Mouse (Mus musculus): Measurements from ENCODE around the gene Cdk5rap2. TPM values are rescaled to one million over a fixed set of nuclear protein-coding genes. Genes with fewer than 3 reads are reported as not detected.
A peak's percentile ranks its signal among the peaks of the same experiment; 100 is the strongest.

The Cdk5rap2 gene
- polyA plus RNA-seq, 1 experiment from 2014 or later, result 25.7 TPM

DNA sequence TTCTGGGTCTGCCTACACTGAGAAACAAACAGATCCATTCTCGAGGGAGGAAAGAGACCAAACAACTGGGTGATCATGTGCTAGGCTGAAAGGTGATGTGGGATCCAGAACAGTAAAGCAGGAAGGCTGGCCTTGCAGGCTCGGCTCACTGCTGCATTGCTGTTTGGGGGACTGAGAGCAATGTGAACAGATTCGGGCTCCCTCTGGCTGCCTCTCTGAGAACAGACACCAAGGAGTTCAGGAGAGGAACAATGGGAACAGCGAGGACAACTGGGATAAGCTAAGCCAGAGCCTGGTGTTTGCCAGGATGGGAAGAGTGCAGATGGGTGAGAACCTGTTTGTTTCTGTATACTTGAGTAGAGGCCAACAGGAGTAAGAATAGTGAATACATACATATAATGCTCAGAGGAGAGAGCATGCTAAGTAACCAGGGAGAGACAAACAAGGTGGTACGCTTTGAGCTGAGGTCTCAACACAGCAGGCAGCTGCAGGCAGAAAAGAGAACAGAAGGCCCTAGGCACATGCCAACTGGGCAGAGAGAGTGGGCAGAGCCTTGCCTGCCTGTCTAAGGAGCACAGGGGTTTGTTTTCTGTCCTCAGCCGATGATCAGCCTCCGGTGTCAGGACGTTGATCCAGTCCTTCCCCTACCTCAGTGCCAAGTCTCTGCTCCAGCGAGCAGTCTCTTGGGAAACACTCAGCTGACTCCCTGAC is 8.0 kb downstream of the Cdk5rap2 start:
- Histone ChIP-seq H3K27me3 (ENCODE audit: control insufficient read depth, insufficient read depth, low read length) (no peaks in the 10 kb centered on the region), H3K36me3 (ENCODE audit: control insufficient read depth, insufficient read depth, low read length) (peaks cover 25% of the 10 kb centered on the region; the same call in 1 of the 2 replicates), H3K4me2 (replicated peaks; ENCODE audit: low read depth, low read length) (no peak overlapping the region), H3K4me1 (ENCODE audit: control insufficient read depth, insufficient read depth, low read length) (no peaks in the 10 kb centered on the region), H3K27ac (ENCODE audit: low read length) (no peak overlapping the region), H3K9ac (replicated peaks; ENCODE audit: low read depth, low read length) (no peak overlapping the region), H3K9me3 (ENCODE audit: control insufficient read depth, low read depth, low read length) (no peaks in the 10 kb centered on the region), H3K4me3 (ENCODE audit: low read depth, low read length) (no peak overlapping the region)
- 72% methylated on average over 9 of the region's 9 CpGs for WGBS
- ATAC-seq (ENCODE audit: insufficient number of reproducible peaks, insufficient read depth, low FRiP score, low read depth), result 0 out of 2 replicates have a peak, but pooled peaks have one; percentile 67

GRCm38 (mm10) chr4:70399476-70399875 is 10.8 kb downstream of the Cdk5rap2 start:
- 87% methylated on average over 5 of the region's 5 CpGs for WGBS
- Histone ChIP-seq H3K9ac (replicated peaks; ENCODE audit: low read depth, low read length) (no peak overlapping the region), H3K27ac (ENCODE audit: low read length) (no peak overlapping the region), H3K27me3 (ENCODE audit: control insufficient read depth, insufficient read depth, low read length) (no peaks in the 10 kb centered on the region), H3K36me3 (ENCODE audit: control insufficient read depth, insufficient read depth, low read length) (peaks cover 25% of the 10 kb centered on the region; the same call in 1 of the 2 replicates), H3K4me2 (replicated peaks; ENCODE audit: low read depth, low read length) (no peak overlapping the region), H3K4me3 (ENCODE audit: low read depth, low read length) (no peak overlapping the region), H3K4me1 (ENCODE audit: control insufficient read depth, insufficient read depth, low read length) (no peaks in the 10 kb centered on the region), H3K9me3 (ENCODE audit: control insufficient read depth, low read depth, low read length) (no peaks in the 10 kb centered on the region)
- no peak for ATAC-seq (ENCODE audit: insufficient number of reproducible peaks, insufficient read depth, low FRiP score, low read depth)

GRCm38 (mm10) chr4:70399074-70399473 is 11.2 kb downstream of the Cdk5rap2 start:
- WGBS, result 82% methylated on average over 2 of the region's 2 CpGs
- Histone ChIP-seq H3K4me2 (replicated peaks; ENCODE audit: low read depth, low read length) (no peak overlapping the region), H3K36me3 (ENCODE audit: control insufficient read depth, insufficient read depth, low read length) (peaks cover 25% of the 10 kb centered on the region; the same call in 1 of the 2 replicates), H3K4me3 (ENCODE audit: low read depth, low read length) (no peak overlapping the region), H3K9ac (replicated peaks; ENCODE audit: low read depth, low read length) (no peak overlapping the region), H3K27me3 (ENCODE audit: control insufficient read depth, insufficient read depth, low read length) (no peaks in the 10 kb centered on the region), H3K4me1 (ENCODE audit: control insufficient read depth, insufficient read depth, low read length) (no peaks in the 10 kb centered on the region), H3K9me3 (ENCODE audit: control insufficient read depth, low read depth, low read length) (no peaks in the 10 kb centered on the region), H3K27ac (ENCODE audit: low read length) (no peak overlapping the region)
- ATAC-seq (ENCODE audit: insufficient number of reproducible peaks, insufficient read depth, low FRiP score, low read depth), result no peak

DNA sequence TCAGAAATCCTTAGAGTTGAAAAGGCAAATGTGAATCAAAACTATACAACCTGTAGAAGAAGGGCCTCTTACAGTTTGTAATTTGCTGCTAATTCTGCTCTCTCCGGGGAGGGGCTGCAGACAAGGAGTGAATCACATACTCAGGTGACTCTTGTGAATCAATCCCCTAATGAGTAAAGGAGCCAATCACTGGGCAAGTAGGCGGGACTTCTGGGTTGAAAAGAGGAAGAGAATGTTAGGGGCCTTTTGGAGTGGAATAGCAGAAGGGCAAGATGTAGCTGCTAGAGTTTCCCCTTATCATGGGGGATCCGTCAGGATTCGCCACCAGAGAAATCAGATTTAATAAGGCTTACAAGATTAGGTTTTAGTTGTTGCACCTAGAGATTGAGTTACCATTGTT is 12.2 kb downstream of the Cdk5rap2 start:
- 86% methylated on average over 4 of the region's 4 CpGs for WGBS
- H3K9me3 ChIP-seq (ENCODE audit: control insufficient read depth, low read depth, low read length), result no peaks in the 10 kb centered on the region
- no peak overlapping the region for H3K27ac ChIP-seq (ENCODE audit: low read length)
- H3K9ac ChIP-seq (replicated peaks; ENCODE audit: low read depth, low read length), result no peak overlapping the region
- no peak for ATAC-seq (ENCODE audit: insufficient number of reproducible peaks, insufficient read depth, low FRiP score, low read depth)
- H3K36me3 ChIP-seq (ENCODE audit: control insufficient read depth, insufficient read depth, low read length), result peaks cover 23% of the 10 kb centered on the region; the same call in 1 of the 2 replicates
- H3K4me1 ChIP-seq (ENCODE audit: control insufficient read depth, insufficient read depth, low read length), result no peaks in the 10 kb centered on the region
- H3K27me3 ChIP-seq (ENCODE audit: control insufficient read depth, insufficient read depth, low read length), result no peaks in the 10 kb centered on the region
- H3K4me2 ChIP-seq (replicated peaks; ENCODE audit: low read depth, low read length), result no peak overlapping the region
- no peak overlapping the region for H3K4me3 ChIP-seq (ENCODE audit: low read depth, low read length)

GRCm38 (mm10) chr4:70396701-70397100 is 13.5 kb downstream of the Cdk5rap2 start:
- H3K27me3 ChIP-seq (ENCODE audit: control insufficient read depth, insufficient read depth, low read length), result no peaks in the 10 kb centered on the region
- H3K36me3 ChIP-seq (ENCODE audit: control insufficient read depth, insufficient read depth, low read length), result peaks cover 15% of the 10 kb centered on the region; the same call in 1 of the 2 replicates
- H3K9ac ChIP-seq (replicated peaks; ENCODE audit: low read depth, low read length), result no peak overlapping the region
- 78% methylated on average over 5 of the region's 5 CpGs for WGBS
- no peaks in the 10 kb centered on the region for H3K9me3 ChIP-seq (ENCODE audit: control insufficient read depth, low read depth, low read length)
- H3K4me2 ChIP-seq (replicated peaks; ENCODE audit: low read depth, low read length), result no peak overlapping the region
- no peak overlapping the region for H3K27ac ChIP-seq (ENCODE audit: low read length)
- H3K4me3 ChIP-seq (ENCODE audit: low read depth, low read length), result no peak overlapping the region
- no peak for ATAC-seq (ENCODE audit: insufficient number of reproducible peaks, insufficient read depth, low FRiP score, low read depth)
- peaks cover 2% of the 10 kb centered on the region; the same call in 1 of the 2 replicates for H3K4me1 ChIP-seq (ENCODE audit: control insufficient read depth, insufficient read depth, low read length)

- Histone ChIP-seq H3K36me3 (ENCODE audit: control insufficient read depth, insufficient read depth, low read length) (peaks cover 3% of the 10 kb centered on the region; the same call in 1 of the 2 replicates), H3K9ac (replicated peaks; ENCODE audit: low read depth, low read length) (no peak overlapping the region), H3K4me3 (ENCODE audit: low read depth, low read length) (no peak overlapping the region), H3K9me3 (ENCODE audit: control insufficient read depth, low read depth, low read length) (no peaks in the 10 kb centered on the region), H3K27ac (ENCODE audit: low read length) (no peak overlapping the region), H3K4me1 (ENCODE audit: control insufficient read depth, insufficient read depth, low read length) (peaks cover 9% of the 10 kb centered on the region; the same call in 1 of the 2 replicates), H3K27me3 (ENCODE audit: control insufficient read depth, insufficient read depth, low read length) (no peaks in the 10 kb centered on the region), H3K4me2 (replicated peaks; ENCODE audit: low read depth, low read length) (no peak overlapping the region)
- no peak for ATAC-seq (ENCODE audit: insufficient number of reproducible peaks, insufficient read depth, low FRiP score, low read depth)
- 87% methylated on average over 2 of the region's 2 CpGs for WGBS
Measured at GRCm38 (mm10) chr4:70394736-70395135, 15.5 kb downstream of the Cdk5rap2 start.

DNA sequence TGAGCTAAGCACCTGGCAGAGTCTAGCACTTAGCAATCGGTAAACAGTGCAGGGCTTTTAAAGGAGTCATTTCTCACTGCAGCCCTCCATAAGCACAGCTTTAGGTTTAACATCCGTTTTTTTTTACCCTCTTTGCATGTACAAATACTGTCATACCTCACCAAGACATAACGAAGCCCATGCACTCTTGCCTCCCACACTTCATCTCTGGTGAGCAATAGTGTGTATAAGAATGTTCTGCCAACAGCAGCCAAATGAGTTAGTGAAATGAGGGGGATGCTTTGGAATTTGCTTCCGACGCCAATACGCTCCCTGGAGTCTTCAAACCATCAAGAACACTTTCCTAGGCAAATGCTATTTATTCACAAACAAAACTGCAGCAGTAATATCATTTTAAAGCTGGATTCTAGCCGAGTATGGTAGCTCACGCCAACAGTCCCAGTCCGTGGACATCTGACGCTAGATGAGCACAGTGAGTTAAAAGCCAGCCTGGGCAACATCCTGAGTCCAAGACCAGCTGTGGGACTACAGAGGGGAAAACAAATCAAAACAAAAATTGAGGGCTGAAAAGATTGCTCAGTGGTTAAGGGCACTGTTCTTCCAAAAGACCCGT is 18.4 kb downstream of the Cdk5rap2 start:
- peaks cover 9% of the 10 kb centered on the region; the same call in 1 of the 2 replicates for H3K4me1 ChIP-seq (ENCODE audit: control insufficient read depth, insufficient read depth, low read length)
- H3K4me3 ChIP-seq (ENCODE audit: low read depth, low read length), result no peak overlapping the region
- H3K9me3 ChIP-seq (ENCODE audit: control insufficient read depth, low read depth, low read length), result no peaks in the 10 kb centered on the region
- no peak overlapping the region for H3K9ac ChIP-seq (replicated peaks; ENCODE audit: low read depth, low read length)
- H3K4me2 ChIP-seq (replicated peaks; ENCODE audit: low read depth, low read length), result no peak overlapping the region
- H3K36me3 ChIP-seq (ENCODE audit: control insufficient read depth, insufficient read depth, low read length), result no peaks in the 10 kb centered on the region; the same call in 1 of the 2 replicates
- H3K27me3 ChIP-seq (ENCODE audit: control insufficient read depth, insufficient read depth, low read length), result no peaks in the 10 kb centered on the region
- ATAC-seq (ENCODE audit: insufficient number of reproducible peaks, insufficient read depth, low FRiP score, low read depth), result no peak; the same call in 1 of the 2 replicates
- peak overlapping the region; percentile 15; the same call in 1 of the 2 replicates for H3K27ac ChIP-seq (ENCODE audit: low read length)
- 49% methylated on average over 11 of the region's 11 CpGs for WGBS

- Histone ChIP-seq H3K4me1 (ENCODE audit: control insufficient read depth, insufficient read depth, low read length) (peaks cover 9% of the 10 kb centered on the region; the same call in 1 of the 2 replicates), H3K4me2 (replicated peaks; ENCODE audit: low read depth, low read length) (no peak overlapping the region), H3K9me3 (ENCODE audit: control insufficient read depth, low read depth, low read length) (no peaks in the 10 kb centered on the region), H3K4me3 (ENCODE audit: low read depth, low read length) (no peak overlapping the region), H3K27me3 (ENCODE audit: control insufficient read depth, insufficient read depth, low read length) (no peaks in the 10 kb centered on the region), H3K36me3 (ENCODE audit: control insufficient read depth, insufficient read depth, low read length) (no peaks in the 10 kb centered on the region; the same call in 1 of the 2 replicates), H3K9ac (replicated peaks; ENCODE audit: low read depth, low read length) (no peak overlapping the region), H3K27ac (ENCODE audit: low read length) (peak overlapping the region; percentile 15; the same call in 1 of the 2 replicates)
- WGBS, result 61% methylated on average over 9 of the region's 9 CpGs
- no peak for ATAC-seq (ENCODE audit: insufficient number of reproducible peaks, insufficient read depth, low FRiP score, low read depth)
Measured at GRCm38 (mm10) chr4:70391073-70391472, 19.2 kb downstream of the Cdk5rap2 start.

Data from stomach, embryonic 14.5 days (tissue).